Mouse (Mus musculus) CH12.LX (cell line): ENCODE measurements at regions not wholly inside any gene's neighbourhood (a gene's known extent, or its start where the extent isn't known, plus 50 kb on each side); places are given as distances from the start of the nearest gene placed in this dataset.
"Not testable (repeated sequence)": the region's sequence is repeated elsewhere in the genome, so short reads cannot be mapped to it uniquely, and the experiment has no call there.

Experiments
- DNase-seq: peaks from one replicate; pipeline ENCODE4 v3.0.0-alpha.2; 2013; ENCODE audit errors: extremely low read depth
- H3K27ac ChIP-seq: 2 replicates; pipeline ENCODE4 v1.5.1; 2012; ENCODE audit warnings: low read depth, mild to moderate bottlenecking, control low read depth, moderate library complexity; ENCODE audit not compliant: insufficient read depth
- H3K27me3 ChIP-seq: replicated peaks from 2 replicates; pipeline ENCODE3; 2012; ENCODE audit warnings: inconsistent platforms
- H3K36me3 ChIP-seq, 2 experiments: replicated peaks in 1 of 2; 2 replicates each; pipeline versions ENCODE3 to v1.6.1; 2012; ENCODE audit warnings: inconsistent platforms in 1 of 2, low read length in 1 of 2, mild to moderate bottlenecking in 1 of 2, mixed read lengths in 1 of 2, moderate library complexity in 1 of 2; ENCODE audit not compliant: control insufficient read depth in 1 of 2, insufficient read depth in 1 of 2
- H3K4me1 ChIP-seq, 2 experiments: 2 replicates each; pipeline ENCODE4 v1.6.1; 2012; ENCODE audit warnings: inconsistent platforms in 1 of 2, moderate library complexity in 1 of 2; ENCODE audit not compliant: insufficient read depth in 2 of 2, control insufficient read depth in 1 of 2
- H3K4me2 ChIP-seq: 2 replicates; pipeline ENCODE4 v1.6.1; 2012; ENCODE audit warnings: low read depth, mild to moderate bottlenecking, control low read depth; ENCODE audit not compliant: poor library complexity, insufficient read depth, severe bottlenecking
- H3K4me3 ChIP-seq, 3 experiments: fragments of 150-350 bp in 1 of 3; sonication (generic) in 1 of 3; replicated peaks in 1 of 3; 2 replicates each; pipeline versions ENCODE3 to v1.5.1; 2011 to 2012; ENCODE audit warnings: low read depth in 2 of 3, low read length in 2 of 3, mild to moderate bottlenecking in 2 of 3, moderate library complexity in 2 of 3, control low read depth in 1 of 3, improper control_type of control experiment in 1 of 3, inconsistent platforms in 1 of 3, mixed read lengths in 1 of 3; ENCODE audit not compliant: poor library complexity in 1 of 3
- H3K79me2 ChIP-seq: replicated peaks from 2 replicates; pipeline ENCODE4 v1.6.1; 2012; ENCODE audit warnings: mild to moderate bottlenecking, moderate library complexity; ENCODE audit not compliant: control insufficient read depth, poor library complexity, insufficient read depth, severe bottlenecking; ENCODE audit errors: extremely low read depth
- H3K9ac ChIP-seq: 2 replicates; pipeline ENCODE4 v1.6.1; 2012; ENCODE audit warnings: low read depth, mild to moderate bottlenecking, control low read depth, moderate library complexity; ENCODE audit not compliant: insufficient read depth
- H3K9me3 ChIP-seq: replicated peaks from 2 replicates; pipeline ENCODE3; 2012; ENCODE audit warnings: low read length, inconsistent platforms, mixed read lengths
- BHLHE40 ChIP-seq: IDR thresholded peaks from 2 replicates; pipeline ENCODE4 v1.6.1; 2011; ENCODE audit warnings: mild to moderate bottlenecking, low read depth, low read length, improper control_type of control experiment
- CTCF ChIP-seq, 2 experiments: IDR thresholded peaks in 1 of 2; conservative IDR thresholded peaks in 1 of 2; 2 replicates each; pipeline ENCODE4 v1.5.1; 2011 to 2012; ENCODE audit warnings: low read depth in 2 of 2, low read length in 2 of 2, improper control_type of control experiment in 1 of 2, inconsistent platforms in 1 of 2, mild to moderate bottlenecking in 1 of 2, moderate library complexity in 1 of 2
- EP300 ChIP-seq: IDR thresholded peaks from 2 replicates; pipeline ENCODE4 v1.6.1; 2011; ENCODE audit warnings: low read length, improper control_type of control experiment
- ETS1 ChIP-seq: conservative IDR thresholded peaks from 2 replicates; pipeline ENCODE4 v1.6.1; 2012; ENCODE audit warnings: low read depth, mild to moderate bottlenecking, inconsistent platforms, low read length, improper control_type of control experiment, moderate library complexity
- HCFC1 ChIP-seq: IDR thresholded peaks from 2 replicates; pipeline ENCODE4 v1.6.1; 2012; ENCODE audit warnings: low read depth, mild to moderate bottlenecking, inconsistent platforms, low read length, improper control_type of control experiment
- KAT2A ChIP-seq: IDR thresholded peaks from 2 replicates; pipeline ENCODE4 v1.6.1; 2012; ENCODE audit warnings: low read length, improper control_type of control experiment, inconsistent platforms; ENCODE audit not compliant: insufficient replicate concordance
- MAFK ChIP-seq: IDR thresholded peaks from 2 replicates; pipeline ENCODE4 v1.6.1; 2011; ENCODE audit warnings: low read length, improper control_type of control experiment; ENCODE audit not compliant: insufficient replicate concordance
- NELFE ChIP-seq: IDR thresholded peaks from 2 replicates; pipeline ENCODE4 v1.6.1; 2011; ENCODE audit warnings: low read depth, low read length, improper control_type of control experiment
- RAD21 ChIP-seq: IDR thresholded peaks from 2 replicates; pipeline ENCODE4 v1.6.1; 2011; ENCODE audit warnings: low read depth, mild to moderate bottlenecking, low read length, improper control_type of control experiment, moderate library complexity
- RCOR1 ChIP-seq: conservative IDR thresholded peaks from 2 replicates; pipeline ENCODE4 v1.6.1; 2012; ENCODE audit warnings: low read depth, mild to moderate bottlenecking, inconsistent platforms, low read length, improper control_type of control experiment
- dilution Hi-C: fragments of 300-500 bp; cut with MboI; formaldehyde crosslinking; loops from 2 replicates; pipeline ENCODE4 v1.14.3; 2020; ENCODE audit warnings: low sequenced_read_pairs; ENCODE audit not compliant: extremely low pct_unique_long_range_greater_than_20kb, extremely low pct_ligation_motif_present
- in situ Hi-C: fragments of 300-500 bp; cut with MboI; formaldehyde crosslinking; loops from 3 replicates; pipeline ENCODE4 v1.14.3; 2019; ENCODE audit warnings: low sequenced_read_pairs, low pct_ligation_motif_present, low pct_unique_long_range_greater_than_20kb, mixed read lengths

DNA sequence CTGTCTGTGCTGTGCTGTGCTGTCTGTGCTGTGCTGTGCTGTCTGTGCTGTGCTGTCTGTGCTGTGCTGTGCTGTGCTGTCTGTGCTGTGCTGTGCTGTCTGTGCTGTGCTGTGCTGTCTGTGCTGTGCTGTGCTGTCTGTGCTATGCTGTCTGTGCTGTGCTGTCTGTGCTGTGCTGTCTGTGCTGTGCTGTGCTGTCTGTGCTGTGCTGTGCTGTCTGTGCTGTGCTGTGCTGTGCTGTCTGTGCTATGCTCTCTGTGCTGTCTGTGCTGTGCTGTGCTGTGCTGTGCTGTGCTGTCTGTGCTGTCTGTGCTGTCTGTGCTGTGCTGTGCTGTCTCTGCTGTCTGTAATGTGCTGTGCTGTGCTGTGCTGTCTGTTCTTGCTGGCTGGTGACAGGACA is 198.5 kb downstream of the Tcp10c start:
- H3K36me3 ChIP-seq, DNase-seq, H3K79me2 ChIP-seq, H3K4me2 ChIP-seq, H3K4me3 ChIP-seq, H3K27ac ChIP-seq, in situ Hi-C loops, dilution Hi-C loops, H3K4me1 ChIP-seq, H3K9ac ChIP-seq, H3K27me3 ChIP-seq: not testable (repeated sequence)
- peaks cover 29% of the 10 kb centered on the region for H3K9me3 ChIP-seq

DNA sequence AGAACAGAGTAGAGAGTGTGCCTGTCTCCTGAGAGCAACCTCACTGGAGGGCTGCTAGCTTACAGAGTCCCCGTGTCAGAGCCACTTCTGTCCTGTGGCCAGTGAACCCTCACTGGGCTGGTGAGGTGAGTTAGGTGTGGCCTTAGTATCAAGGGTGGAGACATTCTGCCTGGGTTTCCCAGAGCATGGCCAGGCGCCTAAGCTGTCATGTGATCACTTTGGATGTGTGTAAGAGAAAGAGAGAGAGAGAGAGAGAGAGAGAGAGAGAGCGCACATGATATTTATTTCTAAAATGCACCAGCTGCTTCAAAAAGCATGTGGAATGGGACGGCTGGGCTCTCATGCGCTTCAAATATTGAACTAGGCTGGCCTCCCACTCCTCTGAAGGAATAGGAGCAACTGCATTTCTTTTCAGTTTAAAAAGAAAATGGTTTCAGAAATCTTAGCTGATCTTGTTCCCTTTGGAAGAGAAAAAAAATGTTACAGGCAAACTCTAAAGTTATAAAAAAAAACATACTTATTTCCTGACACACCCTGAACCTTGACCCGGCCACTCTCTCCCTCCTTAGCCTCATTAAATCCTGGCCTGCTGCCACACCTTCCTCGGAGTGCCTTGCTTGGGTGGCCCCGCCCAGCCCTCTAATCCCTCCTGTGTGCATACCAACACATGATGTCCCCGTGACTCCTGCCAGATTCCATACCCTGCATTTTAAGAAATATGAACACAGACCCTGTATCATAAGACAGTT is 201.1 kb downstream of the Tcp10c start:
- H3K4me2 ChIP-seq, in situ Hi-C loops, H3K9me3 ChIP-seq, H3K27me3 ChIP-seq, H3K36me3 ChIP-seq, H3K9ac ChIP-seq, H3K79me2 ChIP-seq, H3K27ac ChIP-seq, H3K4me3 ChIP-seq, dilution Hi-C loops, DNase-seq: not testable (repeated sequence)
- peaks cover 4 to 18% of the 10 kb centered on the region in 2 experiments; a peak in 3 of 4 replicates for H3K4me1 ChIP-seq

DNA sequence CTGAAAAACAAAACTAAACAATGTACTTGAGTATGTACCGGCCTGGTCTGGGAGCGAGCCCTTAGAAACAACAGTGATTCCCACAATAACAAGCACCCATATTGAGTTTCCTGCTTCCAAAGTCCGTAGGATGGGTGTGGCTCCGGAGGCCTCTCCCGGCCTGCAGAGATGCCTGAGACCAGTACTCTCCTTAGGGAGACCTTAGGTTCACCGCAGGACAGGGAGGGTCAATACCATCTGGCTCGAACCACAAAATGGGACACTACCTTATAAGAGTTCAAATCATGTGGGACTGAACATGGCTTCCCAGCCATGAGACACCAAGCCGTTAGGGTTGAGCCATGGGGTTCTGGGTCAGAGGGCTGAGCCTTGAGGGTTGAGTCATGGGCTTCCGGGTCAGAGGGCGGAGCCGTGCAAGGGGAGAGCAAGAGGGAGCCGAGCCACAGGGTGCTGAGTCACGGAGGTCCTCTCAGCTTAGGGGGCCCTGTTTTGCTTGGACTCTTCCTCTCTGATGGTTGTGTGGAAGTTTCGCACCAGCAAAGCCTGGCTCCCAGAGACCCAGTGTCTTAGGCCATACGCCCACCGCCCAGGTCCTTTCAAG is 201.8 kb downstream of the Tcp10c start:
- H3K79me2 ChIP-seq, H3K9ac ChIP-seq, H3K36me3 ChIP-seq, in situ Hi-C loops, DNase-seq, H3K9me3 ChIP-seq, dilution Hi-C loops, H3K4me2 ChIP-seq, H3K27me3 ChIP-seq, H3K27ac ChIP-seq, H3K4me3 ChIP-seq: not testable (repeated sequence)
- H3K4me1 ChIP-seq, result peaks cover 4 to 18% of the 10 kb centered on the region in 2 experiments; a peak in 3 of 4 replicates

DNA sequence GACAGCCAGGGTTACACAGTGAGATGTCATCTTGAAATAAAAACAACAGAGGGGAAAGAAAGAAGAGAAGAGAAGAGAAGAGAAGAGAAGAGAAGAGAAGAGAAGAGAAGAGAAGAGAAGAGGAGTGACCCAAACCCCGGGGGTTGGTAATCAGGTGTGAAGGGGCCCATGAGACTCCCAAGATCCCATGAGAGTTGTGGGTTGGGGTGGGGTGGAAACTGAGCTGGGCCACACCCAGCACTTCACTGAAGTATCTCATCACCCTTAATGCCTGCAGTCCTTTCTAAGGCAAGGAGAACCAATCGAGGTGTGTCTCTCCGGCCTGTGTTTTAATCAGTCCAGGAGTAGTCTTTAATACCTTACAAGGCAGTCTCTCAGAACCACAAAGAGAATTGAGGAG is 201.5 kb upstream of the Afdn start:
- no peaks in the 10 kb centered on the region for H3K79me2 ChIP-seq
- TF ChIP-seq HCFC1 (no peak), BHLHE40 (no peak), MAFK (no peak), CTCF (conservative IDR thresholded peaks at IDR 0.05 in 1 of 2, IDR thresholded peaks at IDR 0.05 in 1 of 2; ENCODE audit: low read depth in 2 of 2, low read length in 2 of 2) (no peak), RAD21 (no peak), EP300 (peak; percentile 55; the same call in 1 of the 2 replicates), NELFE (no peak), KAT2A (no peak), ETS1 (peak; percentile 49), RCOR1 (no peak)
- dilution Hi-C loops (no loop called here), in situ Hi-C loops (no loop called here)
- peaks cover 4 to 18% of the 10 kb centered on the region in 2 experiments; a peak in 3 of 4 replicates for H3K4me1 ChIP-seq
- peak; percentile 74 for DNase-seq
- no peaks in the 10 kb centered on the region for H3K36me3 ChIP-seq
- no peak overlapping the region for H3K27ac ChIP-seq
- no peaks in the 10 kb centered on the region for H3K27me3 ChIP-seq
- H3K9me3 ChIP-seq, result no peaks in the 10 kb centered on the region
- H3K4me2 ChIP-seq, result no peak overlapping the region
- no peak overlapping the region for H3K9ac ChIP-seq
- no peak overlapping the region for H3K4me3 ChIP-seq
